Mouse (Mus musculus) forebrain, embryonic 11.5 days (tissue): ENCODE data around the gene Gm21981. TPM values are rescaled to one million over a fixed set of nuclear protein-coding genes. Genes with fewer than 3 reads are reported as not detected.

Source experiments
- ATAC-seq: fragments of 200-750 bp; cut with Nextera tagmentation; replicated peaks from 2 replicates; pipeline ENCODE4 v1.8.0; 2017; ENCODE audit warnings: moderate TSS enrichment; ENCODE audit not compliant: low FRiP score
- DNase-seq: peaks from one replicate; pipeline ENCODE4 v3.0.0-alpha.2; 2017; ENCODE audit warnings: low spot score
- H3K27ac ChIP-seq: fragments of 300-500 bp; sonication (generic); 2 replicates; pipeline ENCODE4 v1.5.1; 2014; ENCODE audit warnings: low read depth, low read length
- H3K27me3 ChIP-seq: fragments of 300-500 bp; sonication (generic); 2 replicates; pipeline ENCODE4 v1.6.1; 2014; ENCODE audit warnings: mild to moderate bottlenecking, low read length, mixed read lengths; ENCODE audit not compliant: control insufficient read depth, insufficient read depth
- H3K36me3 ChIP-seq: fragments of 300-500 bp; sonication (generic); 2 replicates; pipeline ENCODE4 v1.6.1; 2014; ENCODE audit warnings: mild to moderate bottlenecking, low read length, moderate library complexity, mixed read lengths; ENCODE audit not compliant: control insufficient read depth, insufficient read depth
- H3K4me1 ChIP-seq: fragments of 300-500 bp; sonication (generic); replicated peaks from 2 replicates; pipeline ENCODE4 v1.6.1; 2014; ENCODE audit warnings: low read length, mixed read lengths; ENCODE audit not compliant: control insufficient read depth, insufficient read depth
- H3K4me2 ChIP-seq: fragments of 300-500 bp; sonication (generic); 2 replicates; pipeline ENCODE4 v1.6.1; 2014; ENCODE audit warnings: low read depth, mild to moderate bottlenecking, low read length, moderate library complexity, mixed read lengths; ENCODE audit not compliant: severe bottlenecking
- H3K4me3 ChIP-seq: fragments of 300-500 bp; sonication (generic); 2 replicates; pipeline ENCODE4 v1.5.1; 2014; ENCODE audit warnings: low read depth, low read length
- H3K9ac ChIP-seq: fragments of 300-500 bp; sonication (generic); 2 replicates; pipeline ENCODE4 v1.6.1; 2014; ENCODE audit warnings: low read length
- H3K9me3 ChIP-seq: fragments of 300-500 bp; sonication (generic); 2 replicates; pipeline ENCODE4 v1.6.1; 2016; ENCODE audit warnings: low read length, mixed read lengths; ENCODE audit not compliant: control insufficient read depth
- WGBS: fragments of 180-500 bp; shearing (Covaris S2); extraction: QIAGEN DNeasy Blood & Tissue Kit; methylation state at CpG from one replicate; pipeline ENCODE4 v1.1.7; 2014; 5-methylcytosine and 5-hydroxymethylcytosine counted together
- polyA plus RNA-seq: library from polyadenylated mRNA; unstranded; fragments of >200 nt; fragmentation: Nextera tagmentation; extraction: Ambion mirVana; gene quantifications from 2 replicates; pipeline ENCODE4 v1.2.1, GENCODE M21; 2014

The Gm21981 gene
- polyA plus RNA-seq, 1 experiment from 2014 or later, result 1.4 TPM

DNA sequence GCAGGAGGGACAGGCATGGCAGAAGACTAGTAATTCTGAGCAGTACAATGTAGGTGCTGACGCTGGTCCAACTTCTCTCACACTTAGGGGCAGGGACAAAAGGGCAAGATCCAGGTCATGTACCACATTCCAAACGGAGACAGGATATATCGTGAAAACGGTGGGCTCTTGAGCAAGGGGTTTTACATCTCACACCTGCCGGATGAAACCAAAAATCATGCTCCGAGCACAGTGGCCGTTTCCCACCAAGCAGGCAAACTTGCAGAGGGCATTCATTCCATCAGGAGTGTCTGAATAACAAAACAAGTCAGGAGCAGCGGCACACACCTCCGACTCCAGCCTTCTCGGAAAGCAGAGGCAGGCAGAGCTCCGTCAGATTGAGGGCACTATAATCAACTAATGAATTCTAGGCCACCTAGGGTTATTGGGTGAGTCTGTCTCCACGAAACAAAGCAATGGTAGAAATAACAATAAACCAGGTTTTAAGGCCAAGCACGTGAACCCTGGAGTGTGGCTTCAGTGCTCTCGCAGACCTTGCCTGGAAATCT is 41.4 kb upstream of the Gm21981 start:
- ATAC-seq, result no peak
- H3K27me3 ChIP-seq, result peaks cover 23% of the 10 kb centered on the region
- H3K9ac ChIP-seq, result no peak overlapping the region
- H3K9me3 ChIP-seq, result no peaks in the 10 kb centered on the region
- no peaks in the 10 kb centered on the region for H3K36me3 ChIP-seq
- no peak overlapping the region for H3K27ac ChIP-seq
- H3K4me2 ChIP-seq, result no peak overlapping the region
- DNase-seq, result no peak
- WGBS, result 76% methylated on average over 14 of the region's 14 CpGs
- H3K4me3 ChIP-seq, result no peak overlapping the region
- peaks cover 11% of the 10 kb centered on the region; the same call in 1 of the 2 replicates for H3K4me1 ChIP-seq

DNA sequence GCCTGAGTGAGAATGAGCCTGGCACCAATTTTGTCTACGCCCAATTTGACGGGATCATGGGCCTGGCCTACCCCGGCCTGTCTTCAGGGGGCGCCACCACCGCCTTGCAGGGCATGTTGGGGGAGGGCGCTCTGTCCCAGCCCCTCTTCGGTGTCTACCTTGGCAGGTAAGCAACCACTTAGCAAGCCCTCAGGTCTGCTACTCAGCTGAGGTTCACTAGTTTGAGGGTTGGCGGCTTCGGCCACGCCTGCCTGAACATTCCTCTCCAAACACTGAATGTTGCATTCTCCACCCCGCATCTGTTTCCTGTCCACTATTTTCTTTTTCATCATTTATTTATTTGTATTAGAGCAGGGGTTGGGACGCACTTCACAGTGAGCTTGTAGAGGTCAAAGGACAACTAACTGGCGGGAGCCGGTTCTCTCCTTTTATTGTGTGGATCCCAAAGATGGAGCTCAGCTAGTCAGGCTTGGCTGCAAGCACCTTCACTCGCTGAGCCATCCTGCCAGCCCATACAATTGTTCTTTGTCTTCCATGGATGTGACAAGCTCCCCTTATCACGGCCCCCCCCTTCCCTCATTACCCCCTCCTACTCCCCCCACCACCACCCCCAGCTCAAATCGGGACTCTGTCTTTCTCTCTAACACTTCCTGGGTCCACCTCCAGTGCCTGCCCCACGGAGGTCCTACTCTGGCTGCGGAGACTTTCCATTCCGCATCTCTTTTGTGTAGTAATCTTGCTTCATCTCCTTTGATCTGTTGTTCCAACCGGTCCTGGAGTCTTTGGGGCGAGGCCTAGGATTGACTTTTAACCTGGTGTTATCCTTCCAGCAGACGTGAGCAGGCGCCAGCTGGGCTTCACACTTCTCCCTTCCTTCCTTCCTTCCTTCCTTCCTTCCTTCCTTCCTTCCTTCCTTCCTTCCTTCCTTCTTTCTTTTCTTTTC is 36.6 kb upstream of the Gm21981 start:
- Histone ChIP-seq H3K4me3 (no peak overlapping the region), H3K36me3 (no peaks in the 10 kb centered on the region), H3K9ac (no peak overlapping the region), H3K27me3 (no peaks in the 10 kb centered on the region), H3K27ac (no peak overlapping the region), H3K4me1 (no peaks in the 10 kb centered on the region), H3K4me2 (no peak overlapping the region), H3K9me3 (no peaks in the 10 kb centered on the region)
- DNase-seq, result no peak
- no peak for ATAC-seq
- WGBS, result 45% methylated on average over 24 of the region's 24 CpGs

DNA sequence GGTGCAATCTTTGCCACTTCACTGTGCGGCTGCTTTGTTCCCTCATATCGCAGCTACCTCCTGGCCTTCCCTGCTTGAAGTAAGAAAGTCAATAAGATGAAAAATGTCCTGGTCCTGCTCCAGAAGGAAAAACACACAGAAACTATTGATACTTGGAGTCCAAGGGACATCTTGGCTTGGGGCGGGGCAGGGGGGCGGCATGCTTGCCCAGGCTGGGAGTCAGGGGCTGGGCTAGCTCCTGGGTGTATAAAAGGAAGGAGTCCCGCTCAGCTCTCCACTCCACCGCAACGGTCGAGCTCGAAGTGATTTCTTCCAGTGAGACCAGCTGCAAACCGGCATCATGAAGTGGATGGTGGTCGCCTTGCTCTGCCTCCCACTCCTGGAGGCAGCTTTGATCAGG is 32.3 kb upstream of the Gm21981 start, which contains the start of gene Pgc:
TSS of gene Pgc (plus strand) at position 277 of the 400 bp plus-strand sequence.
- no peaks in the 10 kb centered on the region for H3K9me3 ChIP-seq
- no peaks in the 10 kb centered on the region for H3K36me3 ChIP-seq
- no peak within 1 kb of the TSS for H3K9ac ChIP-seq
- no peak within 1 kb of the TSS for H3K4me2 ChIP-seq
- no peak for DNase-seq
- H3K27ac ChIP-seq, result no peak within 1 kb of the TSS
- ATAC-seq, result no peak
- 87% methylated on average over 11 of the region's 11 CpGs for WGBS
- H3K27me3 ChIP-seq, result no peaks in the 10 kb centered on the region
- no peaks in the 10 kb centered on the region for H3K4me1 ChIP-seq
- H3K4me3 ChIP-seq, result no peak within 1 kb of the TSS

DNA sequence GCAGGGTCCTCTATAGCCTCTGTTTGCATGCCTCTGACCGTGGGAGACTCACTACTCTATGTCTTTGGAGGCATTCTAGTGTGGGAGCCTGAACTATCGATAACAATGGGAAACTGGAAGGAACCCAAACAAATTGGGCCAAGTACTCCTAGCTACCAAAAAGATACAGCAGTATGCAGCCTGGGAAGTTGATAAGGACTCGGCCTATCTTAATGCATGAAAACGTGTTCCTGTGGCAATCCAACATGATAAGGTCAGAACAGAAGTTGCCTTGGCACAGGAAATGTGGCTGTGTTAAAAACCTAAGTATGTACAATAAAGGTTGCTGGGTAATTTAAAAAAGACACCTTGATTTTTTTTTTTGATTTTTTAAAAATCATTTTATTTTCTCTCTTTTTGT is 26.9 kb upstream of the Gm21981 start:
- no peak overlapping the region for H3K9ac ChIP-seq
- H3K27me3 ChIP-seq, result no peaks in the 10 kb centered on the region
- 89% methylated on average over 4 of the region's 4 CpGs for WGBS
- no peak overlapping the region for H3K27ac ChIP-seq
- DNase-seq (no peak), ATAC-seq (no peak)
- H3K4me3 ChIP-seq, result no peak overlapping the region
- no peak overlapping the region for H3K4me2 ChIP-seq
- H3K36me3 ChIP-seq, result no peaks in the 10 kb centered on the region
- no peaks in the 10 kb centered on the region for H3K4me1 ChIP-seq
- H3K9me3 ChIP-seq, result no peaks in the 10 kb centered on the region

DNA sequence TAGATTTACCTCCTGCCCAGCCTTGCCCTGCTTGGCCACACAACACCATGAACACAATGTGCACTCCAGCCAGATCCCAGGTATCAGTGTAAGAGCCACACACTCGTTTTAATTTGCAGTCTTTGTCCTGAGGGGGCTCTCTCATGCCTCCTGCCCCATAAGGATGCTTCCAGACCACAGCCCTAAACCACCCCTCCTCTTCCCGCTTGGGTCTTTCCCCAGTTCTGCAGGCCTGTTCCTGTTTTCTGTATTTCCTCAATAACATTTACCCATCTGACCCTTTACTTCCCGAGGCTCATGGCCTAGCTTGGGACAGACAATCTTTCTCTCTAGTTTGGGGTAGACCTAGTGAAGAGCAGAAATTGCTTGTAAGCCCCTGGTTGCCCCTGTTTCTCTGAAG is 20.8 kb upstream of the Gm21981 start:
- 73% methylated on average over 3 of the region's 3 CpGs for WGBS
- no peaks in the 10 kb centered on the region for H3K36me3 ChIP-seq
- no peaks in the 10 kb centered on the region for H3K9me3 ChIP-seq
- no peak overlapping the region for H3K27ac ChIP-seq
- no peak overlapping the region for H3K4me3 ChIP-seq
- no peaks in the 10 kb centered on the region for H3K27me3 ChIP-seq
- H3K4me2 ChIP-seq, result no peak overlapping the region
- no peak overlapping the region for H3K9ac ChIP-seq
- DNase-seq (no peak), ATAC-seq (no peak)
- H3K4me1 ChIP-seq, result no peaks in the 10 kb centered on the region

DNA sequence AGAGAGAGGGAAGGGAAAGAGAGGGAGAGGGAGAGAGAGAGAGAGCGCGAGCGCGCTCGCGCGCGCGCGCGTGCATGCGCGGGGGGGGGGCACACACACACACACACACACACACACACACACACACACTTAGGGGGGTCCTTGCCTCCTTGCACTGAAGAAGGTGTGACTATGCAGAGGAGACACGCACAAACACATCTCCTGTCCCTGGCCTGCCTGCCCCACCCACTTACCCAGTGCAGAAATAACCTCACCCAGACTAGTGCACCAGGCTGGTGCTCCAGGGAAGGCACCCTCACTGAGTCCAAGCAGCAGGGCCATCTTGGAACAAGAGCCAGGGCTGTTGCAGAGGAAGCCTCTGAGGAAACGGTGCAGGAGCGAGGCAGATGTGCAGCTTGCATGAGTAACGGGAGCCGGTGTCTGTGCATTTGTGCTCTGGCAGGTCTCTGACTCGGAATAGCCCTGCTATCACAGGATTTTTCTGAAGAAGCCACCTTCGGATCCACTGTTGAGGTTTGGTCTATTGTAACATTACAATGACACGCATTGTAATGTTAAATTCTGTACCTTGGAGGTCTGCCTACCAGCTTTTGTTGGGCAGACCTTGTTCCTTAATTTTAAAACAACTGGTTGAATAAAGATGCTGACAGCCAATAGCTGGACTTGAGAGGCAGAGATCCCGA is 18.8 kb upstream of the Gm21981 start:
- Histone ChIP-seq H3K27me3 (no peaks in the 10 kb centered on the region), H3K36me3 (no peaks in the 10 kb centered on the region), H3K4me2 (no peak overlapping the region), H3K9ac (no peak overlapping the region), H3K9me3 (no peaks in the 10 kb centered on the region), H3K4me1 (no peaks in the 10 kb centered on the region), H3K4me3 (no peak overlapping the region), H3K27ac (no peak overlapping the region)
- ATAC-seq (no peak), DNase-seq (no peak)
- WGBS, result 53% methylated on average over 22 of the region's 22 CpGs

DNA sequence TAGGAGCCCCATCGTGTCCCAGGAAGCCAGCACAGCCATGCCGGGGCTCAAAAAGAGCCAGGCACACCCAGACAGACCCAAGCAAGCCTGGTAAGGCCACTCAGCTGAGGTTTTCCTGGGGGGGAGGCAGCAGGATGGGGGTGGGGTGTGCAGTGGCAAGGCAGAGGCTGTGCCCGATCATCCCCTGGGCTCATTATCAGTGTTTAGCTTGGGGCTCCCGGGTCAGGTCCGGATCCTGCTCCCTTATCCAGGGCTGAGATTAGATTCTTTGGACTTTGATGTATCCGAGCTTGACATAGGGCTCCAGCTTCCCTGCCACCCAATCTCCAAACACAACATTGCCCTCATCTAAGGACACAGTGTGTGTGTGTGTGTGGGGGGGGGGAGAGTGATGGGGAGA is 17.6 kb upstream of the Gm21981 start:
- 73% methylated on average over 6 of the region's 6 CpGs for WGBS
- H3K9ac ChIP-seq, result no peak overlapping the region
- no peaks in the 10 kb centered on the region for H3K9me3 ChIP-seq
- H3K27ac ChIP-seq, result no peak overlapping the region
- no peak overlapping the region for H3K4me2 ChIP-seq
- ATAC-seq (no peak), DNase-seq (no peak)
- H3K4me3 ChIP-seq, result no peak overlapping the region
- H3K4me1 ChIP-seq, result no peaks in the 10 kb centered on the region
- no peaks in the 10 kb centered on the region for H3K36me3 ChIP-seq
- H3K27me3 ChIP-seq, result no peaks in the 10 kb centered on the region

DNA sequence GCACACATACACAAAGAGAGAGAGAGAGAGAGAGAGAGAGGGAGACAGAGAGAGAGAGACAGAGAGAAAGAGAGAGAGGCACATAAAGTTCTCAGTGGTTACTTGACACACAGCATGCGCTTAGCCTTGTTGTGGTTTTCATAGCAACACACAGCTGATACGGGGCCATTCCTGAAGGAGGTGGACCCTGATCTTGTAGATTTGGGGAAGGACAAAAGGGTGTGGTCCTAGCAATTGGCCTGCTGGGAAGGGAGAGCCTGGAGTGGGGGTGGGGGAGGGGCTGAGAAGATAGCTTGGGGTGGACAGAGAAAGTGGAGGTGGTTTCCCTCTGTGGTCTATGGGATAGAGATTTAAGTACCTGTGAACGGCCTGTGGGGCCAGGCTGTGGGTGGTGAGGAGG is 15.8 kb upstream of the Gm21981 start:
- no peak overlapping the region for H3K27ac ChIP-seq
- no peaks in the 10 kb centered on the region for H3K9me3 ChIP-seq
- H3K27me3 ChIP-seq, result no peaks in the 10 kb centered on the region
- no peak overlapping the region for H3K4me2 ChIP-seq
- no peaks in the 10 kb centered on the region for H3K4me1 ChIP-seq
- H3K36me3 ChIP-seq, result no peaks in the 10 kb centered on the region
- ATAC-seq (no peak), DNase-seq (no peak)
- H3K4me3 ChIP-seq, result no peak overlapping the region
- 83% methylated on average over 3 of the region's 3 CpGs for WGBS
- H3K9ac ChIP-seq, result no peak overlapping the region
